Mouse (Mus musculus) heart, embryonic 13.5 days (tissue): ENCODE results near the gene Gm20671. TPM values are rescaled to one million over a fixed set of nuclear protein-coding genes. Genes with fewer than 3 reads are reported as not detected.
A peak's percentile ranks its signal among the peaks of the same experiment; 100 is the strongest.
"Not testable (repeated sequence)": the region's sequence is repeated elsewhere in the genome, so short reads cannot be mapped to it uniquely, and the experiment has no call there.

ENCODE experiments used
- ATAC-seq: fragments of 200-750 bp; cut with Nextera tagmentation; 2 replicates; pipeline ENCODE4 v1.8.0; 2017; ENCODE audit warnings: moderate TSS enrichment; ENCODE audit not compliant: insufficient number of reproducible peaks, low FRiP score, low TSS enrichment; ENCODE audit errors: extremely low read depth
- H3K27ac ChIP-seq: fragments of 300-500 bp; sonication (generic); replicated peaks from 2 replicates; pipeline ENCODE4 v1.5.1; 2015; ENCODE audit warnings: moderate library complexity, mild to moderate bottlenecking, inconsistent platforms
- H3K27me3 ChIP-seq: fragments of 300-500 bp; sonication (generic); replicated peaks from 2 replicates; pipeline ENCODE4 v1.6.1; 2015; ENCODE audit warnings: mild to moderate bottlenecking, inconsistent platforms
- H3K36me3 ChIP-seq: fragments of 300-500 bp; sonication (generic); 2 replicates; pipeline ENCODE4 v1.6.1; 2015; ENCODE audit warnings: mild to moderate bottlenecking, inconsistent platforms
- H3K4me1 ChIP-seq: fragments of 300-500 bp; sonication (generic); 2 replicates; pipeline ENCODE4 v1.6.1; 2015; ENCODE audit warnings: inconsistent platforms
- H3K4me2 ChIP-seq: fragments of 300-500 bp; sonication (generic); 2 replicates; pipeline ENCODE4 v1.6.1; 2015; ENCODE audit warnings: inconsistent platforms, mild to moderate bottlenecking, moderate library complexity
- H3K4me3 ChIP-seq: fragments of 300-500 bp; sonication (generic); 2 replicates; pipeline ENCODE4 v1.5.1; 2015; ENCODE audit warnings: moderate library complexity, mild to moderate bottlenecking, inconsistent platforms
- H3K9ac ChIP-seq: fragments of 300-500 bp; sonication (generic); 2 replicates; pipeline ENCODE4 v1.6.1; 2015; ENCODE audit warnings: inconsistent platforms, mild to moderate bottlenecking, moderate library complexity
- H3K9me3 ChIP-seq: fragments of 300-500 bp; sonication (generic); 2 replicates; pipeline ENCODE4 v1.6.1; 2016; ENCODE audit warnings: inconsistent platforms
- WGBS: fragments of 180-500 bp; shearing (Covaris S2); methylation state at CpG from one replicate; pipeline ENCODE4 v1.1.7; 2015; ENCODE audit warnings: mixed read lengths; 5-methylcytosine and 5-hydroxymethylcytosine counted together
- polyA plus RNA-seq: library from polyadenylated mRNA; unstranded; fragments of >200 nt; fragmentation: Nextera tagmentation; extraction: Ambion mirVana; gene quantifications from 2 replicates; pipeline ENCODE4 v1.2.1, GENCODE M21; 2015

Gene Gm20671
- not detected in 2 replicates for polyA plus RNA-seq

DNA sequence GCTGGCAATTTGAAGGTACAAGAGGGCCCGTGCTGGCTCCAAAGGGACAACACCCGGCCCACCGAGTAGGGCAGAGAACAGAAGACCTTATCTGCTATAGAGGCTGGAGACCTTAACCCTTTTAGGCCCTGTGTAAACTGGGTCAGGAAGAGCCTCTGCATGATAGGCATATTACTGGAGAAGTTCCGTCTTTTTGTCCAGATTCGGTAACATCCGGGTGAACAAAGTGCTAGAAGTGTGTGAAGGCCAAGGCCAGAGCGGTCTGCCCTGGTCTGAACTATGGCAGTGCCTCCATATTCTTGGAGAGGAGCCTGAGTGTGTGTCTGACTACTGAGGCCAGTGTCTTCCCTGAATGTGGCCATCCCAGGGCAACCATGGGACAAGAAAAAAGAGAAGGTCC lies at the start of gene Gm20671:
TSS of gene Gm20671 (minus strand) at position 101 of the 400 bp plus-strand sequence.
- H3K9me3 ChIP-seq, result no peaks in the 10 kb centered on the region
- no peaks in the 10 kb centered on the region for H3K27me3 ChIP-seq
- no peak within 1 kb of the TSS for H3K27ac ChIP-seq
- WGBS, result 68% methylated on average over 7 of the region's 7 CpGs
- H3K4me1 ChIP-seq, result no peaks in the 10 kb centered on the region
- peaks cover 89% of the 10 kb centered on the region for H3K36me3 ChIP-seq
- no peak within 1 kb of the TSS for H3K4me3 ChIP-seq
- no peak within 1 kb of the TSS for H3K4me2 ChIP-seq
- no peak for ATAC-seq
- H3K9ac ChIP-seq, result no peak within 1 kb of the TSS

- H3K27ac ChIP-seq, result no peak overlapping the region
- no peak overlapping the region for H3K9ac ChIP-seq
- no peak for ATAC-seq
- peaks cover 95% of the 10 kb centered on the region for H3K36me3 ChIP-seq
- no peaks in the 10 kb centered on the region for H3K27me3 ChIP-seq
- no peaks in the 10 kb centered on the region for H3K4me1 ChIP-seq
- 90% methylated on average over 5 of the region's 5 CpGs for WGBS
- H3K4me3 ChIP-seq, result no peak overlapping the region
- no peak overlapping the region for H3K4me2 ChIP-seq
- H3K9me3 ChIP-seq, result no peaks in the 10 kb centered on the region
These were observed 45.4 kb upstream of the Gm20671 start for GRCm38 (mm10) chr5:32872346-32872745.

- WGBS, result 89% methylated on average over 5 of the region's 5 CpGs
- Histone ChIP-seq H3K27me3 (no peaks in the 10 kb centered on the region), H3K36me3 (peaks cover 87% of the 10 kb centered on the region), H3K27ac (no peak overlapping the region), H3K4me2 (no peak overlapping the region), H3K9ac (no peak overlapping the region), H3K4me3 (no peak overlapping the region), H3K4me1 (peaks cover 3% of the 10 kb centered on the region), H3K9me3 (no peaks in the 10 kb centered on the region)
- ATAC-seq, result no peak
These were observed 42.6 kb upstream of the Gm20671 start for GRCm38 (mm10) chr5:32869389-32870024.

DNA sequence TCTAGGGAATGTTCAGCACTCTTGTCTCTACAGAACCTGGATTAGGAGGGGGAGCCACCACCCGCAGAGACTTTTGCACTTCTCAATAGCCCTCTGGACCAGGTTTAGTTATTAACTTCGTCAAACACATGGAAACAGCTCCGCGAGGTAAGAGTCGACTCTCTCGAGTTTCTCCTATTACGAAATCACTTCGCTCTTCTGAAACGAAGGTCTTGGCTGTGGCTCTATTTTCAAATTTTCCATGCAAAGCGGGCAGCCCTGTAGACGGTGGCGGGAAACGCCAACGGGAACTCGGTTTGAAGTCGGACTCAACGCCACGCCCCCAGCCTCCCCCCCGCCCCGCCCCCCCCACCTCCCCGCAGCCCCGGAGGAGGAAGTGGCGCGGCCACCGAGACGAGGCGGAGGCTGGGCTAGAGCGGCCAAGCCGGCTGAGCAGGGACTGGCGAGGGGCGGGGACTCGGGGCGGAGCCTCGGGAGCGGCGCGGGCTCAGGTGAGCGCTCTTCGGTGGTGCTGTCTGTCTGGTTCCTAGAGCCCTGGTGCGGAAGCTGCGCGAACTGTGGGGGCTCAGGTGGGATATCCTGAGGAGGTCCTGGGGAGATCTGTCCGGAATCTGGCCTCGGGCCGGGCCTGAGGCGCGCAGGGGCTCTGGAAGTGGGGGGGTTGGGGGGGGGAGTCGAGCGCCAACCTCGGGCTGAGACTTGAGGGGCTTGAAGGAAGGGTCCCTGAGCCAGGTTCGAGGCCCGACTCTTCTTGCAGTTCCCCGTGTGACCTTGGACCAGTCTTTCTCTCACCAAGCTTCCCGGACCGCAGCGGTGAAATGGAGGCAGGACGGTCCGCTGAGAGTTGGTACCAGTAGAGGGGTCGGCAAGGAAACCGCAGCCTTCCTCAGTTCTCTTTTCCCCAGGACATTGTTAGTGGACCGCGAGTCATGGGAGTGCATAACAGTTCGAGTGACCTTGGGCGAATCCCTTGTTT lies 36.6 kb upstream of the Gm20671 start, which contains the start of gene Depdc5:
TSS of gene Depdc5 (plus strand) at position 449 of the 976 bp plus-strand sequence.
- H3K4me1 ChIP-seq, result peaks cover 8% of the 10 kb centered on the region
- peak; percentile 97 for ATAC-seq
- WGBS, result under 1% methylated on average over 64 of the region's 64 CpGs

DNA sequence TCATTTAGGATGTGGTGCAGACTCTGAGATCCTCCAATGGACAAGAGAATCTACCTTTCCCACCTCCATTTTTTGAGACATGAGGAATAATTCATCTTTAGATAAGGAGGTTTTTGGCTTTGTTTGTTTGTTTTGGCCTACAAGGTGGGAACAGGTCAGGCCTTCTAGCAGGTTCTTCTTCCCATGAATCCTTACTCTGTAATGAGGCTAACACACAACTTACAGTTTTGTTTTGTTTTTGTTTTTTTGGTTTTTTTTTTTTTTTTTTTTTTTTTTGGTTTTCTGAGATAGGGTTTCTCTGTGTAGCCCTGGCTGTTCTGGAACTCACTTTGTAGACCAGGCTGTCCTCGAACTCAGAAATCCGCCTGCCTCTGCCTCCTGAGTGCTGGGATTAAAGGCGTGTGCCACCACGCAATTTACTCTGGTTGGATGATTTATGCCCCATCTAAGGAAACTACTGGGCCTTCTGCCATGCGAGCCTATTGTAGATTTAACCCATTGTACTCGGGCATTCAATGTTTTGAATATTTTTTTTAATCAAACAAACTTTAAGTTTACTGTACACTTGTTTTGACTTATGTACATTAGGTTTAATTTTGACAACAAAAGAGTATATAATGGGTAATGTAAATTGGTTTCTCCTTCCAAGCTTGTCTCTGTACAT lies 35.7 kb upstream of the Gm20671 start:
- Histone ChIP-seq H3K9ac (no peak overlapping the region), H3K4me1 (peaks cover 8% of the 10 kb centered on the region), H3K27ac (peak overlapping the region; percentile 84; the same call in 1 of the 2 replicates), H3K27me3 (no peaks in the 10 kb centered on the region), H3K36me3 (peaks cover 22% of the 10 kb centered on the region), H3K9me3 (no peaks in the 10 kb centered on the region), H3K4me2 (peak overlapping the region; percentile 87), H3K4me3 (peak overlapping the region; percentile 85)
- ATAC-seq, result no peak
- WGBS, result 79% methylated on average over 6 of the region's 6 CpGs

More for the DNA sequence above, 36.6 kb upstream of the Gm20671 start, which contains the start of gene Depdc5:
- Histone ChIP-seq H3K4me3 (peak within 1 kb of the TSS; percentile 85), H3K4me2 (peak within 1 kb of the TSS; percentile 87), H3K27me3 (no peaks in the 10 kb centered on the region), H3K9me3 (no peaks in the 10 kb centered on the region), H3K27ac (peak within 1 kb of the TSS; percentile 84), H3K36me3 (peaks cover 31% of the 10 kb centered on the region), H3K9ac (peak within 1 kb of the TSS; percentile 91)

GRCm38 (mm10) chr5:32861082-32861481 lies 34.2 kb upstream of the Gm20671 start:
- Histone ChIP-seq H3K4me3 (no peak overlapping the region), H3K9me3 (no peaks in the 10 kb centered on the region), H3K9ac (no peak overlapping the region), H3K27me3 (no peaks in the 10 kb centered on the region), H3K4me1 (peaks cover 12% of the 10 kb centered on the region), H3K27ac (no peak overlapping the region), H3K36me3 (peaks cover 8% of the 10 kb centered on the region), H3K4me2 (no peak overlapping the region)
- no peak for ATAC-seq
- 94% methylated on average over 1 of the region's 1 CpGs for WGBS

GRCm38 (mm10) chr5:32857781-32858220 lies 30.9 kb upstream of the Gm20671 start:
- ATAC-seq, result no peak
- H3K4me3 ChIP-seq, result peak overlapping the region; percentile 57
- H3K36me3 ChIP-seq, result no peaks in the 10 kb centered on the region
- H3K27ac ChIP-seq, result 0 out of 2 replicates have a peak overlapping the region, but pooled peaks have one; percentile 5
- peak overlapping the region; percentile 80 for H3K9ac ChIP-seq
- no peaks in the 10 kb centered on the region for H3K9me3 ChIP-seq
- no peaks in the 10 kb centered on the region for H3K27me3 ChIP-seq
- WGBS, result 5% methylated on average over 6 of the region's 6 CpGs
- peaks cover 15% of the 10 kb centered on the region for H3K4me1 ChIP-seq
- H3K4me2 ChIP-seq, result peak overlapping the region; percentile 69

DNA sequence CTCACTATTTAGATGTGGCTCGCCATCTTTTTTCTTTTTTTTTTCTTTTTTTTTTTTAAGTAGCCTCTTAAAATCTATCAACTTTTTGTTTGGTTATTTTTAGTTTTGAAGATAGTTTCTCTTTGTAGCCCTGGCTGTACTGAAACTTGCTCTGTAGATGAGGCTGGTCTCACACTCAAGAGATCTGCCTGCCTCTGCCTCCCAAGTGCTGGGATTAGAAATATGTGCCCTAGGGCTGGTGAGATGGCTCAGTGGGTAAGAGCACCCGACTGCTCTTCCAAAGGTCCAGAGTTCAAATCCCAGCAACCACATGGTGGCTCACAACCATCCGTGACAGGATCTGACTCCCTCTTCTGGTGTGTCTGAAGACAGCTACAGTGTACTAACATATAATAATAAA lies 28.4 kb upstream of the Gm20671 start:
- ATAC-seq, H3K9ac ChIP-seq, H3K4me3 ChIP-seq, H3K27me3 ChIP-seq, H3K4me2 ChIP-seq, H3K27ac ChIP-seq, H3K9me3 ChIP-seq: not testable (repeated sequence)
- 91% methylated on average over 3 of the region's 3 CpGs for WGBS
- H3K4me1 ChIP-seq, result peaks cover 36% of the 10 kb centered on the region
- peaks cover 15% of the 10 kb centered on the region for H3K36me3 ChIP-seq

DNA sequence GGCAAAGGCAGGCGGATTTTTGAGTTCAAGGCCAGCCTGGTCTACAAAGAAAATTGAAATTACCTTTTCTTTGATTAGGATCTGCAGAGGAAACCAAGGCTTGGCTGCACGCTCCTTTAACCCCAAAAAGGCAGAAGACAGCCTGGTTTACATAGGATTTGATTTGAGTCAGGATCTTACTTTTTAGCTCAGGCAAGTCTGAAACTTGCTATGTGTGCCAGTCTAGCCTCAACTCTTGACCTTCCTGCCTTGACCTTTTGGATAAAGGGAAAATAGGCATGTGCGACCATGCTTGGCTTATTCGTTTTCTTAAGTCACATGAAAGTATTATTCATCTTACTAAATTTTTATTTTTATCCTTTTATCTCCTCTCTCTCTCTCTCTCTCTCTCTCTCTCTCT lies 27.9 kb upstream of the Gm20671 start:
- peaks cover 20% of the 10 kb centered on the region for H3K36me3 ChIP-seq
- ATAC-seq, result no peak
- no peak overlapping the region for H3K4me2 ChIP-seq
- peak overlapping the region; percentile 61 for H3K27ac ChIP-seq
- H3K9me3 ChIP-seq, result no peaks in the 10 kb centered on the region
- 85% methylated on average over 4 of the region's 4 CpGs for WGBS
- peaks cover 36% of the 10 kb centered on the region for H3K4me1 ChIP-seq
- no peaks in the 10 kb centered on the region for H3K27me3 ChIP-seq
- H3K4me3 ChIP-seq, result no peak overlapping the region
- H3K9ac ChIP-seq, result no peak overlapping the region

DNA sequence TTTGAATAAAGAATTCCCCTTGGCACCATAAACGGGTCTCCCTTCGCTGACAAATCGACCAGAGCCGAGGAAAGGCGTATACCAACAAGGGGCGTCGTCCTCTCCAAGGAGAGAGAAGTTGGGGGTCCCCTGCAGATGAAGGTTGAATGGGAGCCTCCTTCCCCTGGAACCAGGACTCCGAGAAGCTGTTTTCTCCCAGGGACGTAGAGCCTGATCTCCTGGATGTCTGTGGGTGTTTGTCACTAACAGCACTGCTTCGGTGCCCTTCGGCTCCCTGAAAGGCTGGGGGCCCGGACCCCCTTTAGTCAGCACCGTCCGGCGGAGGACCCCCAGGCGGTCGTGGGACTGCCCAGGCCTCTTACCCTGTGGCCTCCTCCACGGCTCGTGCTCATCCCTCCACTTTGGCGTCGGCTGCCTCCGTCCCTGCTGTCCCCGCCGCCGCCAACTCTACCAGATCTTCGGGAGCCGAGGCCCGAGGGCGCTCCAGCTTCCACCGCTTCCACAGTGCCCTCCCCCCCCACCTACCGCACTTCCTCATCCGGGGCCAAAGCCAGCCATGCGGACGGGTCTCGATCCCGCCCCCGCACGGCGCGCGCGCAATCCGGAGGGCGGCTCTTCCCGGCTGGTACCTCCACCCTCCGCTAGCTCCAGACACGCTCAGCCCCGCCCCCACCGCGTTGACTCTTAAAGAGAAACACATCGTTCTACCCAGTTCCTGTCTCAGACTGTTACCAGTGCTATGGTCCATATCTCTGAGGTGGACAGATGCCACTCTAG lies 27.0 kb upstream of the Gm20671 start, which contains the start of gene Prr14l:
TSS of gene Prr14l (minus strand) at position 526 of the 777 bp plus-strand sequence.
- Histone ChIP-seq H3K4me3 (peak within 1 kb of the TSS; percentile 82), H3K27me3 (no peaks in the 10 kb centered on the region), H3K9ac (peak within 1 kb of the TSS; percentile 96), H3K4me2 (peak within 1 kb of the TSS; percentile 83), H3K36me3 (peaks cover 24% of the 10 kb centered on the region), H3K4me1 (peaks cover 36% of the 10 kb centered on the region), H3K27ac (peak within 1 kb of the TSS; percentile 84), H3K9me3 (no peaks in the 10 kb centered on the region)
- WGBS, result under 1% methylated on average over 51 of the region's 51 CpGs
- peak; percentile 89 for ATAC-seq
